Mouse (Mus musculus): ENCODE measurements around the gene Fsip1.

DNA sequence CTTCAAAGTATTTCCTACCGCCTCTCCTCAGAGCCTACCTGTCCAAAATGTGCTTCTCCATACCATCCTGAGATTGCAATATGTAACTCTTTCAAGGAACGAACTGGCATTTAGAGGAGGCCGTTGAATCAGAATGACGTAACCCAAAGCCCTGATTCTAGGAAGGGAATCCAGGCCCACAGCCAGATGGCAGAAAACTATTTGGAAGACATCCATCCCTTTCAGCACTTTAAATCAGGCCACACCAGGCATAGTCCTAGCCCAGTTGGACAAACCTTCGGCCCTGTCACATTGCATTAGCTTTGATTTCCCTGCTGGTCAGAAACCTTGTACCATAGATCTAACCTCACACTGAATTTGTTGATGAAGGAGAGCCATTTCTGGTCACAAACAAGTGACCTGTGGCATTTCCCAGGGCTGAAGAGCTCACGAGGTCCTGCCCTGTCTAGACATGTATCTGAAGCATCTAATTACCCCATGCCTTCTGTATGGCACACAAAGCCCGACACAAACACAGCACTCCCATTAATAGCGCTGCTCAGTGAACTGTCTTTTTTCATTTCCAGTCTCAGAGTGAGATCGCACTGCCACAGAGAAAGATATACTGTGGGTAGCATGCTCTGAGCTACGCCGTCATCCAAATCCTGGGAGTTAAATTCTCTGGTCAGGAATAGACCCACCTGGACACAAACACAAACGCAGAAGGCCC is 106.8 kb downstream of the Fsip1 start:
- TF ChIP-seq POLR2A (IDR thresholded peaks at IDR 0.05; ENCODE audit: control insufficient read depth, low read depth, low read length) (no peak), CTCF (IDR thresholded peaks at IDR 0.05; ENCODE audit: control insufficient read depth, insufficient read depth, insufficient replicate concordance, low read depth, low read length) (no peak)

All from testis, adult 2 months (tissue).